Mouse (Mus musculus): ENCODE measurements around the gene Gpkow. TPM values are rescaled to one million over a fixed set of nuclear protein-coding genes. Genes with fewer than 3 reads are reported as not detected.

Gene Gpkow
- polyA plus RNA-seq, 1 experiment = 17.1 TPM

DNA sequence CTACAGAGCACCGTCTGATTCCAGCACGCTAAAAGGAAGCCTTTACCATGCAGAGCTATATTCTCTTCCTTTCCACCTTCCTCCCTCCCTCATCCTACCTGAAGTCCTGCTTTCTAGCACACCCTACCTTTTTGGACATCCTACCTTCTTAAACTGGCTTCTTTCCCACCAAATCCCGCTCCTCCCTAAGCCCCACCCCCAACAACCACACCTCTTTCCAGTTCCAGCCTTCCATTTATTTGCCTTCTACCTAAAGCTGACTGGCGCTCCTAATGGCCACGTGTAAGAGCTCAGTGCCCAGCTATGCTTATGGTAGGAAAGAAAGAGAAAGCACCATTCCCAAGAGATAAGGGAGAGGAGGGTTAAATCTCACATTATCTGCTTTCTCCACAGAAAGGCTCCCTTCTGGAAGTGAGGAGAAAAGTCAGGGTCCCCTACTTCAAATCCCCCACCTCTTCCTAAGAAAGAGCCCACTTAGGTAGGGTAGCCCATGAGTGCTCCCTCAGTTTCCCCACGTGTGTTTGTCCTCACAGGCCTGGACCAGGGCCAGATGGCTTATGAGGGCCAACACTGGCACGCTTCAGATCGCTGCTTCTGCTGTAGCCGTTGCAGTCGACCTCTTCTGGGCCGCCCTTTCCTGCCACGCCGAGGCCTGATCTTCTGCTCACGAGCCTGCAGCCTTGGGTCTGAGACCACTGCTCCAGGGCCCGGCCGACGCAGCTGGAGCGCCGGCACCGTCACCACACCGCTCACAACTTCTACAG is 31.0 kb upstream of the Gpkow start:
- Histone ChIP-seq H3K4me2 (ENCODE audit: low read depth) (no peak overlapping the region), H3K36me3 (ENCODE audit: control insufficient read depth, insufficient read depth) (peaks cover 5% of the 10 kb centered on the region), H3K79me2 (ENCODE audit: control insufficient read depth, insufficient read depth) (peaks cover 6% of the 10 kb centered on the region), H3ac (ENCODE audit: control insufficient read depth, insufficient read length) (no peak overlapping the region), H3K27me3 (ENCODE audit: control insufficient read depth, insufficient read depth, insufficient read length) (no peaks in the 10 kb centered on the region), H3K4me3 (no peak overlapping the region)
- no peak for TF ChIP-seq TCF3 (IDR thresholded peaks at IDR 0.05; ENCODE audit: insufficient read length, low read depth)
- TF ChIP-seq POLR2AphosphoS2 (IDR thresholded peaks at IDR 0.05; ENCODE audit: insufficient read length, low read depth) = peak; percentile 42
- no peak for TF ChIP-seq MYOD1 (IDR thresholded peaks at IDR 0.05; ENCODE audit: control insufficient read depth in 1 of 3, insufficient read length in 2 of 3, low read depth in 2 of 3)
- no peak for TF ChIP-seq REST (IDR thresholded peaks at IDR 0.05; ENCODE audit: insufficient read depth, insufficient read length)

DNA sequence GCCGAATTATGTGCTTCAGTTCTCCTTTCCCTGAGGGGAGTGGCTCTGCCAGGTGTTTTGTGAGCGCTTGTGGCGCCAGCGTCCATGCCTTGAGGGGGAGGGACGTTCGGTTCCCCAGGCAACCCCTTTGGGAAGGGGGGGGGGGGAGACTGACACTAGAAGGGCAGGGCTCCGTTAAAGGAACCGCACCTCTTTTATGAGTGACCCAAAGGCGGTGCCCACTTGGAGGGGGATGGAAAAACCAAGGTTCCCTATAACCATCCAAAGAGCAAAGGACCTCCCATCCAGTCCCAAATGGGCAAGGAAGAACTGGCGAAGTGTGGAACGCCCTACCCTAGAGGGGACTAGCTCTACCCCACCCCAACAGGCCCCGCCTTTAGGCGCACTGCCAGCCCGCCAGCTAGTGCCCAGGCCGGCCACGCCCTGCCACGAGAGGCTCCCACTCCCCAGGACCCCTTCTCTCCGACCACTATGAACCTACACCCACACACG is 26.5 kb upstream of the Gpkow start:
- H3ac ChIP-seq (ENCODE audit: control insufficient read depth, insufficient read length) = peak overlapping the region; percentile 33
- peak overlapping the region; percentile 65 for H3K4me2 ChIP-seq (ENCODE audit: low read depth)
- H3K4me3 ChIP-seq = peak overlapping the region; percentile 62
- no peaks in the 10 kb centered on the region for H3K27me3 ChIP-seq (ENCODE audit: control insufficient read depth, insufficient read depth, insufficient read length)
- TF ChIP-seq POLR2AphosphoS2 (IDR thresholded peaks at IDR 0.05; ENCODE audit: insufficient read length, low read depth) (no peak), SRF (IDR thresholded peaks at IDR 0.05; ENCODE audit: control insufficient read depth, insufficient read length, low read depth) (peak; percentile 9), MYOD1 (IDR thresholded peaks at IDR 0.05; ENCODE audit: control insufficient read depth in 1 of 3, insufficient read length in 2 of 3, low read depth in 2 of 3) (peak in 1 of 3 experiments; percentile 25), POLR2A (IDR thresholded peaks at IDR 0.05; ENCODE audit: insufficient read length, low read depth) (peak; percentile 25), REST (IDR thresholded peaks at IDR 0.05; ENCODE audit: insufficient read depth, insufficient read length) (no peak)
- H3K79me2 ChIP-seq (ENCODE audit: control insufficient read depth, insufficient read depth) = peaks cover 14% of the 10 kb centered on the region
- peaks cover 5% of the 10 kb centered on the region for H3K36me3 ChIP-seq (ENCODE audit: control insufficient read depth, insufficient read depth)

- peaks cover 14% of the 10 kb centered on the region for H3K79me2 ChIP-seq (ENCODE audit: control insufficient read depth, insufficient read depth)
- peak within 1 kb of the TSS; percentile 90 for H3K4me2 ChIP-seq (ENCODE audit: low read depth)
- H3ac ChIP-seq (ENCODE audit: control insufficient read depth, insufficient read length) = peak within 1 kb of the TSS; percentile 33
- no peaks in the 10 kb centered on the region for H3K27me3 ChIP-seq (ENCODE audit: control insufficient read depth, insufficient read depth, insufficient read length)
- peak within 1 kb of the TSS; percentile 62 for H3K4me3 ChIP-seq
- H3K36me3 ChIP-seq (ENCODE audit: control insufficient read depth, insufficient read depth) = peaks cover 5% of the 10 kb centered on the region
- TF ChIP-seq SRF (IDR thresholded peaks at IDR 0.05; ENCODE audit: control insufficient read depth, insufficient read length, low read depth) (peak; percentile 8), MYOD1 (IDR thresholded peaks at IDR 0.05; ENCODE audit: control insufficient read depth in 1 of 3, insufficient read length in 2 of 3, low read depth in 2 of 3) (peak in 1 of 3 experiments; percentile 7), E2F4 (IDR thresholded peaks at IDR 0.05; ENCODE audit: insufficient read depth) (no peak), POLR2A (IDR thresholded peaks at IDR 0.05; ENCODE audit: insufficient read length, low read depth) (peak; percentile 48), USF1 (IDR thresholded peaks at IDR 0.05; ENCODE audit: low read depth) (no peak)
Measured at GRCm38 (mm10) chrX:7670921-7671623, 25.9 kb upstream of the Gpkow start, which contains the start of gene Plp2. TSS of gene Plp2 (minus strand) at chrX:7671390.

GRCm38 (mm10) chrX:7672739-7673138 is 24.2 kb upstream of the Gpkow start:
- H3K36me3 ChIP-seq (ENCODE audit: control insufficient read depth, insufficient read depth) = peaks cover 5% of the 10 kb centered on the region
- H3K4me3 ChIP-seq = peak overlapping the region; percentile 62
- H3K27me3 ChIP-seq (ENCODE audit: control insufficient read depth, insufficient read depth, insufficient read length) = no peaks in the 10 kb centered on the region
- TF ChIP-seq USF1 (IDR thresholded peaks at IDR 0.05; ENCODE audit: low read depth) (no peak), POLR2AphosphoS2 (IDR thresholded peaks at IDR 0.05; ENCODE audit: insufficient read length, low read depth) (no peak), MAX (IDR thresholded peaks at IDR 0.05; ENCODE audit: low read depth) (no peak), MYOD1 (IDR thresholded peaks at IDR 0.05; ENCODE audit: control insufficient read depth in 1 of 3, insufficient read length in 2 of 3, low read depth in 2 of 3) (no peak), CEBPB (IDR thresholded peaks at IDR 0.05; ENCODE audit: insufficient read depth, poor library complexity, severe bottlenecking) (no peak), TCF3 (IDR thresholded peaks at IDR 0.05; ENCODE audit: insufficient read length, low read depth) (no peak), MYOG (IDR thresholded peaks at IDR 0.05; ENCODE audit: control insufficient read depth in 1 of 3, insufficient read depth in 1 of 3, insufficient read length in 2 of 3, low read depth in 2 of 3) (no peak), POLR2A (IDR thresholded peaks at IDR 0.05; ENCODE audit: insufficient read length, low read depth) (no peak), SRF (IDR thresholded peaks at IDR 0.05; ENCODE audit: control insufficient read depth, insufficient read length, low read depth) (no peak), TCF12 (IDR thresholded peaks at IDR 0.05; ENCODE audit: insufficient read depth, poor library complexity, severe bottlenecking) (no peak), REST (IDR thresholded peaks at IDR 0.05; ENCODE audit: insufficient read depth, insufficient read length) (no peak)
- no peak overlapping the region for H3ac ChIP-seq (ENCODE audit: control insufficient read depth, insufficient read length)
- H3K4me2 ChIP-seq (ENCODE audit: low read depth) = peak overlapping the region; percentile 90
- peaks cover 14% of the 10 kb centered on the region for H3K79me2 ChIP-seq (ENCODE audit: control insufficient read depth, insufficient read depth)
